Mouse (Mus musculus): ENCODE data around the gene Pla1a.

DNA sequence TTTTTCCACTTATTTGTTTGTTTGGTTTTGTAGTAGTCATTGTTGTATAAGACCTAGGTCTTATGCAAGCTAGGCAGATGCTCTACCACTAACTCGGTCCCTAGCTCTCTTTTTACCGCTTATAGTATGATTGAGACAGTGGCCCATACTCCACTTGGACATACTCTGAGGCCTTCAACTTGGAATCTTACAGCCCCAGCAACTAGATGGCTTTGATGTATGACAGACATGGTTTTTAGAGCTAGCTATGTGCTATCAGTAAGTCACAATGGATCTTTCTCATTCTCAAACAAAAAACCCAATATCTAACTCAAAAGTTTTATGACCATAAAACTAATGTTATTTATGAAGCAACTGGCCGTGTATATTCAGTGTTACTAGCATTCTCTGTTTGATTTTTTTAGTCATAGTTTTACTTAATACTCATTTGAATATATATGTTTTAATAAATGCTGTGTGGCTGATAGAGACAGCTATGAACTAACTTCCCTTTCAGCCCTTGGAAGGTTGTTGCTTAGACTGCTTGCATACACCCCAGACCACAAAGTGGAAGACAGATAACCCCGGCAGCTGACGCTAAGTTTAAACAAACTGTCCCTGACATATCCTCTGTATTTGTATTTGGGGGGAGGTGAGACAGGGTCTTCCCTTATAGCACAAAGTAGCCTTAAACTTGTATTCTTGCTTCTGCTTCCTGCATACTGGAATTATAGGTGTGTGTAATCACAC, 78.6 kb downstream of the Pla1a start:
- TF ChIP-seq CTCF (IDR thresholded peaks at IDR 0.05; ENCODE audit: borderline replicate concordance, insufficient read depth, low read depth, low read length), result no peak
- TF ChIP-seq POLR2A (IDR thresholded peaks at IDR 0.05; ENCODE audit: borderline replicate concordance, insufficient read depth, low read length), result no peak

Measured in cerebellum, adult 2 months (tissue).